Mouse (Mus musculus): Measurements from ENCODE around the gene Has3.
A peak's percentile ranks its signal among the peaks of the same experiment; 100 is the strongest.
"Not testable (repeated sequence)": the region's sequence is repeated elsewhere in the genome, so short reads cannot be mapped to it uniquely, and the experiment has no call there.

Gene Has3

GRCm38 (mm10) chr8:106884826-106885400, 14.9 kb downstream of the Has3 start:
- not testable (repeated sequence) for DNase-seq (ENCODE audit: low read depth, low spot score)

GRCm38 (mm10) chr8:106887336-106888189, 17.5 kb downstream of the Has3 start:
- peak; percentile 88 for DNase-seq (ENCODE audit: low read depth, low spot score)

GRCm38 (mm10) chr8:106888803-106889202, 18.8 kb downstream of the Has3 start:
- no peak for DNase-seq (ENCODE audit: low read depth, low spot score)

GRCm38 (mm10) chr8:106892210-106892805, 22.3 kb downstream of the Has3 start:
- DNase-seq (ENCODE audit: low read depth, low spot score) = peak; percentile 83

- DNase-seq (ENCODE audit: low read depth, low spot score) = peak; percentile 64
Measured at GRCm38 (mm10) chr8:106892806-106893451, 22.9 kb downstream of the Has3 start.

- DNase-seq (ENCODE audit: low read depth, low spot score) = peak; percentile 91
Measured at GRCm38 (mm10) chr8:106893481-106894156, 23.6 kb downstream of the Has3 start, which contains the start of gene Utp4. Gene Utp4, plus strand, starts transcription at chr8:106893636.

- no peak for DNase-seq (ENCODE audit: low read depth, low spot score)
Measured at GRCm38 (mm10) chr8:106899473-106899872, 29.4 kb downstream of the Has3 start.

- DNase-seq (ENCODE audit: low read depth, low spot score) = no peak
Measured at GRCm38 (mm10) chr8:106905727-106906480, 35.9 kb downstream of the Has3 start.

- no peak for DNase-seq (ENCODE audit: low read depth, low spot score)
Measured at GRCm38 (mm10) chr8:106906635-106907034, 36.6 kb downstream of the Has3 start.

- peak; percentile 68 for DNase-seq (ENCODE audit: low read depth, low spot score)
Measured at GRCm38 (mm10) chr8:106907450-106907849, 37.4 kb downstream of the Has3 start.

- no peak for DNase-seq (ENCODE audit: low read depth, low spot score)
Measured at GRCm38 (mm10) chr8:106908291-106908690, 38.2 kb downstream of the Has3 start.

GRCm38 (mm10) chr8:106913631-106914030, 43.6 kb downstream of the Has3 start:
- no peak for DNase-seq (ENCODE audit: low read depth, low spot score)

GRCm38 (mm10) chr8:106919721-106920394, 49.8 kb downstream of the Has3 start:
- DNase-seq (ENCODE audit: low read depth, low spot score) = no peak

- peak; percentile 58 for DNase-seq (ENCODE audit: low read depth, low spot score)
Measured at GRCm38 (mm10) chr8:106920395-106920741, 50.3 kb downstream of the Has3 start.

- no peak for DNase-seq (ENCODE audit: low read depth, low spot score)
Measured at GRCm38 (mm10) chr8:106924057-106924456, 54.0 kb downstream of the Has3 start.

GRCm38 (mm10) chr8:106924904-106925349, 54.9 kb downstream of the Has3 start:
- peak; percentile 68 for DNase-seq (ENCODE audit: low read depth, low spot score)

GRCm38 (mm10) chr8:106925446-106925845, 55.4 kb downstream of the Has3 start:
- peak; percentile 69 for DNase-seq (ENCODE audit: low read depth, low spot score)

- peak; percentile 93 for DNase-seq (ENCODE audit: low read depth, low spot score)
Measured at GRCm38 (mm10) chr8:106927247-106927646, 57.2 kb downstream of the Has3 start.

GRCm38 (mm10) chr8:106928182-106928581, 58.1 kb downstream of the Has3 start:
- not testable (repeated sequence) for DNase-seq (ENCODE audit: low read depth, low spot score)
